Mouse (Mus musculus) adrenal gland, adult 8-10 months (tissue): Measurements from ENCODE around the gene Rere. TPM values are rescaled to one million over a fixed set of nuclear protein-coding genes. Genes with fewer than 3 reads are reported as not detected.
A peak's percentile ranks its signal among the peaks of the same experiment; 100 is the strongest.
"Not testable (repeated sequence)": the region's sequence is repeated elsewhere in the genome, so short reads cannot be mapped to it uniquely, and the experiment has no call there.

Experiments used
- DNase-seq: peaks from one replicate; pipeline ENCODE4 v3.0.0; 2022
- total RNA-seq, 4 experiments: library from RNA; stranded (reverse); gene quantifications; 2 replicates each; pipeline ENCODE4 v1.2.4; 2022

The Rere gene
- total RNA-seq, 4 experiments from 2014 or later = 108 to 187 (median 139) TPM

GRCm38 (mm10) chr4:150286980-150287379 is 5.5 kb downstream of the Rere start:
- no peak for DNase-seq

DNA sequence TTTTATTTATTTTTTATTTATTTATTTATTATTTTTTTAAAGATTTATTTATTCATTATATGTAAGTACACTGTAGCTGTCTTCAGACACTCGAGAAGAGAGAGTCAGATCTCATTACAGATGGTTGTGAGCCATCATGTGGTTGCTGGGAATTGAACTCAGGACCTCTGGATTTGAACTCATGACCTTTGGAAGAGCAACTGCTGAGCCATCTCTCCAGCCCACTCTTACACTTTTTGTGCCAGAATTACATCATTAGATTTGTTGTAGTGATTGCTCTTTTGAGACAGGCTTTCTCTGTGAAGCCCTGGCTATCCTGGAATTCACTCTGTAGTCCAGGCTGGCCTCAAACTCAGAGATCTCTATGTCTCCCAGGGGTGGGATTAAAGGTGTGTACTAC is 6.0 kb downstream of the Rere start:
- not testable (repeated sequence) for DNase-seq

DNA sequence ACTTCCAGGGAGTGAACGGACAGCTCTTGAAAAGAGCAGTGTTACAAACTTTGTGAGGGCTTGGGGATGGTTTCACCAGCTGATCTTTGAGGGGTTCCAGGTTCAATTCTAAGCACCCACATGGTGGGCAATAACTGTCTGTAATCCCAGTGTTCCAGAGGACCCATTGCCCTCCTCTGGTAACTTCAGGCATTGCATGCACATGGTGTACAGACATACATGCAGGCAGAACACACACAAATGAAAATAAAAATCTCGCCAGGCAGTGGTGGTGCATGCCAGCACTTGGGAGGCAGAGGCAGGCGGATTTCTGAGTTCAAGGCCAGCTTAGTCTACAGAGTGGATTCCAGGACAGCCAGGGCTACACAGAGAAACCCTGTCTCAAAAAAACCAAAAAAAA is 10.5 kb downstream of the Rere start:
- DNase-seq = no peak

DNA sequence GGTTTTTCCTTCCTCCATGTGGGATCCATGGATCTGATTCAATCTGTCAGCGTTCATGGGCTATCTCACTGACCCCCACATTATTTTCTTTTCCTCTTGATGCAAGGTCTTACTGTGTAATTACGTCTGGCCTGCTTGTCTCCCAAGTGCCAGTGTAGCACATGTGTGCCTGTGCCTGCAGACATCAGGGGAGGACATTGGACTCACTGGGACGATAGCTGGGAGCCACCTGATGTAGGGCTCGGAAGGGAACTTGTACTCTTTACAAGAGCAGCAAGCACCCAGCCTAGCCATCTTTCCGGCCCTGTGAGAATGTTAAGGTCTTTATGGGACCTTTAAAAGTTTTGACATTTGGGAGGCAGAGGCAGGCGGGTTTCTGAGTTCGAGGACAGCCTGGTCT is 13.4 kb downstream of the Rere start:
- no peak for DNase-seq

- DNase-seq = no peak
These were observed 14.5 kb downstream of the Rere start for GRCm38 (mm10) chr4:150295966-150296365.

DNA sequence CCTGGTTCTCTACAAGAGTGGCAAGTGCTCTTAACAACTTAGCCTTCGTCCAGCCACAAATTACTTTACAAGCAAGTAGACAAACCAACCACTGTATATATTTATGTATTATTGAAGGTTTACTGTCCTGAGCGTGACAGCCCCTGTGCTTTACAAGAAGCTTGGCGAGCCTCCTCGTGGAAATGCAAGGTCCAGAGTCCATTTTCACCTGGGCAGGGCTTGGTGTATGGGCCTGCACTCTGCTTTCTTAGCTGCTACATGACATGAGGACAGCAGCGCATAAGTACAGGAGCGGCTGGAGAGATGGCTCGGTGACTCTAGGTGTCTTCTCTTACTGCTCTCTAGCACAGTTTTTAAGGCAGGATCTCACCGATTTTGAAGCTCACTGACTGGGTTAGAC is 21.3 kb downstream of the Rere start:
- DNase-seq = no peak

- DNase-seq = no peak
These were observed 25.3 kb downstream of the Rere start for GRCm38 (mm10) chr4:150306701-150307100.

GRCm38 (mm10) chr4:150307226-150307625 is 25.8 kb downstream of the Rere start:
- no peak for DNase-seq

- peak; percentile 25 for DNase-seq
These were observed 30.0 kb downstream of the Rere start for GRCm38 (mm10) chr4:150311431-150311830.

- no peak for DNase-seq
These were observed 31.2 kb downstream of the Rere start for GRCm38 (mm10) chr4:150312646-150313045.

GRCm38 (mm10) chr4:150315301-150315700 is 33.9 kb downstream of the Rere start:
- no peak for DNase-seq

DNA sequence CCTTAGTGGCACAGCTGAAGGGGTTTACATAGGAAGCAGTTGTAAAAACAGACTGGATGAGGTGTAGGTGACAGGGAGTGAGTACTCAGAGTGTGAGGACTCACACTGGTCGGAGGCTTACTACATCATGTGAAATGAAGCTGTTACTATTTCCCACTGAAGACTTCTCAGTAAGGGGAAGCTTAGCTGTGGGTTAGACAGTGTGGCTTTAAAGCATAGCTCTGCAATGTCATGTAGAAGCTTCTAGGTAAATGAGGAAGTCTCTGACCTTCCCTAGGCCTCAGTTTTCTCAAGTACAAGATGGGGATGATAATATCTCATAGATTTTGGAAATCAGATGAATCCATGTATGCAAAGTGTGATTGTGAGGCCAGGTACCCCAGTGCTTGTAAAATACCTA is 35.1 kb downstream of the Rere start:
- no peak for DNase-seq

DNA sequence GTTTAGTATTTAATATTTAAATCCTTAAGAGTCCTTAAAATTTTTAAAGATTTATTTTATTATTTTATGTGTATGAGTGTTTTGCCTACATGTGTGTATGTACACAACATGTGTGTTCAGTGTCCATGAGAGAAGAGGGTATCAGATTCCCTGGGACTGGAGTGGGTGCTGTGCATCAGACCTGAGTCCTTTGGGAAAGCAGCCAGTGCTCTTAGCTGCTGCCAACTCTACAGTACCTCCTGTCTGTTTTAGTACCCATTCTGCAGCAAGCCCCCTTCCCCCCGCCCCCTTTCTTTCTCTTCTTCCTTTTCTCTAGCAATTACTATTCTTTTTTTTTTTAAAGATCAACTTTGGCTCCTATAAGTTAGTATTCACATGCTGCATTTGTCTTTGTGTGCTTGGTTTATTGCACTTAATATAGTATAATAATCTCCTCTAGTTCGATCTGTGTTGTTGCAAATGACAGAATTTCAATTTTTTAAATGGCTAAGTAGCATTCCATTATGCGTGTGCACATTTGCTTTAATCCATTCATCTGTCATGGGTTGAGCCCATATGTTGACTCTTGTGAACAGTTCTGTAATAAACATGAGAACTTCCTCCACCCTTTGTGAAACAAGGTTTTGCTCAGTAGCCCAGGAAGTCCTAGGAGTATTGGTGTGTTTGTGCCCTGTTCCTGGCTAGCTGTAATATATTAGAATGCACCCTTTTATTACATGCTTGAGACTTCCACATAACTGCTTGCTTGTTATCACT is 43.8 kb downstream of the Rere start:
- no peak for DNase-seq

DNA sequence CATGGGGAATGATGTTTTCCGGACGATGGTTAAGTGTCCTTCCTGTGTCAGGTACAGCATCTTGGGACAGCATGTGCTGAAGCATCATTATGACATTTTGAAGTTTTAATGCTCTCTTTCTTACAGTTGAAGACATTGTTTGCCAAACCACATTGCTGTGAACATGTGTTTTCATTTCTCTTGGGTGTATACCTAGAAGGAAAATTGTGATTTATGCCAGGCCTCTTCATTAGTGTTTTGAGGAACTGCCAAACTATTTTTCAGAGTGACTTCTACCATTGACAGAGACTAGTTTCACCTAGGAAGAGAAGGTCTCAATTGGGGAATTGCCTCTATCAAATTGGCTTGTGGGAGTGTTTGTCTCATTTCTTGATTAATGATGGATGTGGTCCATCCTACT is 44.6 kb downstream of the Rere start:
- DNase-seq = no peak

GRCm38 (mm10) chr4:150327476-150327875 is 46.0 kb downstream of the Rere start:
- DNase-seq = no peak

DNA sequence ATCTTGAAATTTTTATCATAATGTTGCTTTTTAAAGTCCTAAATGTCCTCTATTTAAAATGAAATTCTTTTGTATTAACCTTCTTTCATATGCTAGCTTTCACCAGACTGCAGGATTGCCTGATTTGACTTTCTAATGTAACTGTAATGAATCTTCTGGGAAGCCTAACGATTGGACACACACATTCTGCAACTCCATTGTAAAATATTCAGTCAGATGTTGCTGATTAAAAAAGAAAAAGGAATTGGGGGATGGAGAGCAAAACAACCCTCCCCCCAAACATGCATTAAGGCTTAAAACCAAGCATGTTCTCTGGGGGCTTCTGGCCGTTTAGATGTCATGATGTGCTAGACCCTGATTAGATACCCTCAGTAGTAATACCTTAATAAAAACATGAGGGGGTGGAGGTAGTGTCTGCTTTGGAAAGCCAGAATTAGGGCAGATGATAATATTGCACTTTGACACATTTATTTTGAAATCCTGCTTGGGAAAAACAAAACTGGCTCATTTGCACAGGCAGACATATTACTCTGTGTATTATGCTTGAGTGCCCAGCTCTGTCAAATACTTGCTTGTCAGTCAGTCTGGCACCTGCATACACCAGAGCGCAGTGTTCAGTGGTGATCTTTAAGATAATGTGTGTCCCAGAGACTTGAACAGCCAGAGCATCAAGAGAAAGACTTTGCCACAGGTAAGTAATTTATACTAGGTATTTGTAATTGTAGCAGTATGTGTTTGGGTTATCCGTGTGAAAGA is 52.7 kb downstream of the Rere start:
- DNase-seq = no peak

GRCm38 (mm10) chr4:150337260-150337659 is 55.8 kb downstream of the Rere start:
- no peak for DNase-seq

- DNase-seq = no peak
These were observed 57.6 kb downstream of the Rere start for GRCm38 (mm10) chr4:150338906-150339650.

DNA sequence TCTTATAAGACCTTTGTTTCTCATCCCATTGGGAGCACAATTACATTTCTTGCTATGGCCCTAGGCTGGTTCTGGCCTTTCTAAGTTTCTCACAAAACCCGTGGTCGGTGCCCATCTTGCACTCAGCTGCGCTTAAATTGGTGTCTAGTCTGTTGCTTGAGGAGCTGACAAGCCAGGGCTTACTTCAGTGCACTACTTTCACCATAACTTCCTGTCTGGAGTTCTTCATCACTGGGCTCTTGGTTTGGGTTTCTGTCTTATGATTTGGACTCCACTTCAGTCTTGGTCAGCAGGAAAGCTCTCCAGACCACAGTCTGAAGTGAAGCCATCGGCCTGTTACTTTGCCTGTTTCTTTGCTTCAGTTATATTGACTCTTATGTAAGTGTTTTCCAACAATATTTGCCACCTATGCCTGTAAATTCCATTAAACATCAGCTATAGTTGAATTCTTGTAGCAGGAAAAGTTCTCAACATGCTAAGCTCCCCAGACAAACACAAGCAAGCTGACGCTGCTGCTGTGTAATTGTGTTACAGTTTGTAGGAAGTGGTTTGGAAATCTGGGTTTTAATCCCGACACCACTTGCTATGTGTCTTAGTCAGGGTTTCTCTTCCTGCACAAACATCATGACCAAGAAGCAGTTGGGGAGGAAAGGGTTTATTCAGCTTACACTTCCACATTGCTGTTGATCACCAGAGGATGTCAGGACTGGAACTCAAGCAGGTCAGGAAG is 59.5 kb downstream of the Rere start:
- DNase-seq = no peak

DNA sequence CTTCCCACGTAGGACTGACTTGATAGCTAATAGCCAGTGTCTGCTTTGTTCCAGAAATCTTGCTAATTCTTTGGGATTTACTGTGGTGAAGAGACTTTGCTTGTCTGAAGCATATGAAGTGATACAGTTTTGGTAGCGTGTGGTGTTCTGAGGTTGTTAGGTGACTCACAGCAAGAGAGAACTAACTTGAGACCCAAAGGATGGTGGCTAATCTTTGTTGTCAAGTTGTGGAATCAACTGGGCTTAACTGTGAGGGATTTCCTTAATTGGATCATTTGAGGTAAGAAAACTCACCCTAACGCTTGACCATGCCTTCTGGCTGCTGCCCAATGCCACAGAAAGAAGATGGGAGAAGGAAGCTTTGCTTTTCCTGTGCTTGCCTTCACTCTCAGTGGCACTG is 63.1 kb downstream of the Rere start:
- DNase-seq = no peak

GRCm38 (mm10) chr4:150346651-150347386 is 65.4 kb downstream of the Rere start:
- no peak for DNase-seq

DNA sequence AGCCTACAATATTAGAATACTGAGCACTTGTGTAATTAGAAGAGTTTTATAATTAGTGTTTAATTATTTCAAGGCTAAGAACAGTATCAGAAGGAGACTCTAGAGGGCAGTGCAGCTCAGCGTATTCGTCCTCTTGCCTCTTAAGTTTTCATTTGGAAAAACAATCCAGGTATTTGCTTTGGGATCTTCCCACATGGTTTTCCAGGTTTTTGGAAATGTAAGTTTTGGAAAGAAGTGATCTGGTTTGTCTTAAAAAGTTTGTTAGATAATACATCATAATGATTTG is 65.9 kb downstream of the Rere start:
- DNase-seq = no peak
